Mouse (Mus musculus) cerebellum, postnatal 25 days (tissue): Measurements from ENCODE around the gene Ttll11.

Source experiments
- DNase-seq, 2 experiments: peaks; one replicate each; pipeline ENCODE4 v3.0.0; 2021; ENCODE audit warnings: mixed read lengths in 2 of 2

Ttll11 gene

GRCm38 (mm10) chr2:35979644-35980021 is at the start of gene Ttll11:
Gene Ttll11, minus strand, starts transcription at chr2:35979913.
- DNase-seq, result peak; percentile 98 to 99

DNA sequence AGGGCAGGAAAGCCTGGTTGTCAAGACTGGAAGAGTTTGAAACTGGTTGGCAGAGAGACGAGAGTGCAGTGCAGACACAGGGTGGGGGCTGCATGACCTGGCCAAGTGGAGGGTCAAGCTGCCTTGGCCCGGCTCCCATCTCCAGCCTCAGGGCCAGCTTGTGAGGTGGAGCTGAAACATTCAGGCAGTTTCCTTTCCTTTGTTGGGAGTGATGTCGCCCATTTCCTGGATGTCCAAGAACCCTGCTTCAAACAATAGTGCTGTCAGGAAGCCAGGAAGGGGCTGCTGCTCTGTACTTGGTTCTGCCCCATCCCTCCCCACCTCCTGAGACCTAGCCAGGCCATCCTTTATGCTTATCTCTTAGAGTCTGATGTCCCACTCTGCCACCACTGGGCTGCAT is 43.6 kb upstream of the Ttll11 start:
- no peak for DNase-seq

GRCm38 (mm10) chr2:36021385-36022159 is 41.9 kb upstream of the Ttll11 start:
- peak; percentile 71 to 87 for DNase-seq

DNA sequence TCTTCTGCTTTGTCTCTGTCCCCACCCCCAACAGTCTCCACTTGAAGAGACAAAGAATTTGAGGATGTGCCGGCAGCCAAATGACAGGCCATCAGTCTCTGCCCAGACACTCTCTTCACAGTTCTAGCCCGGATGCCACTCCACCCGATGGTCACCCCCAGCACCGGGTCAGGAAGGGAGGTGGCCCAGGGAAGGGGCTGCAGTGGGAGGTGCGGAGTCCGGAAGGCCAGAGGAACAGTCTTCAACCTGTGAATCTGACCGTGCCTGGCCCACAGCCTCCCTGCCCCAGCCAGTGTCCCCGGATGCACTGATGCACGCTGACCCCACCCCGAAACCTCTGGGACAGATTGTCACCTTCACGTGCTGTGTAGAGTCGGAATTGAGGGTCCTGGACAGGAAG is 33.3 kb upstream of the Ttll11 start:
- DNase-seq, result no peak

DNA sequence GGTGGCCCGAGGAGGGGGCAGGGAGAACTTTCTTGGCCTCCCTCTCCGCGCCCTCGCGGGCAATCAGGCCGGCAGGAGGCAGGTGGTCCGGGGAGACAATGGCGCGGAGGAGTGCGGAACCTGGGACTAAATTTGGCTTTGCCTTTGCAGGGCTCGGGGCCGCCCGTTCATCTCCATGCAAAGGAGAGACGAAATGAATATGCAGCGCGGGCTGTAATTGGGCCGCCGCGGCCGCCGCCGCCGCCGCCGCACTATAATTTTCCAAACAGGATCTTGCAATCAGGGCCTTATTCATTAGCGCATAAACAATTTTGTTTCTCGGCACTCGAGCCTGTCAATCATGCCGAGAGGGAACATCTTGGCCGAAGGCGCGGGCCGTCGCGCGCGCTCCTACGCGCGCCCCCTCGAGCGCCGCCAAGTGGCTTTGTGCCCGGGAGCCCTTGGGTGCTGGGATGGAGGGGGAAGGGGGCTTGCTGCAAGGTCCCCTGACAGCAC is 31.7 kb upstream of the Ttll11 start:
- DNase-seq, result peak; percentile 32 to 42

GRCm38 (mm10) chr2:36010579-36010978 is 30.9 kb upstream of the Ttll11 start:
- DNase-seq, result no peak

GRCm38 (mm10) chr2:36009386-36009785 is 29.7 kb upstream of the Ttll11 start:
- peak; percentile 72 to 83 for DNase-seq

- DNase-seq, result peak; percentile 38 to 68
These were observed 28.4 kb upstream of the Ttll11 start for GRCm38 (mm10) chr2:36008071-36008470.

DNA sequence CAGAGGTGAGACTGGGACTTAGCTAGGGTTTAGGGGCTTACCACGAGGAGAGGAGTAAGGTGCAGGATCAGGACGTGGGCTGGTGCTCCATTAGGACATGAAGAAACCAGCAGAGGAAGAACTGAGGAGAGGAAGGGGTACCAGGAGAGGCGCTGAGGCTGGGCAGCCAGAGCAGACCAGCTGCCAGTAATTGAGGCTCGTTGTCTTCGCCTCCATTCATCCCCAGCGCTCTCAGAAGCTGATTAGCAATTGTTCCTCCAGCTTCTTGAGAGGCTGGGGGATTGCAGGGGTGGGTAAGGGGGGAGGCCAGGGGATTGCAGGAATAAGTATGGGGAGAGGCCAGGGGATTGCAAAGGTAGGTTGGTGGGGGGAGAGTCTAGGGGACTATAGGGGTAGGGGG is 22.5 kb upstream of the Ttll11 start:
- no peak for DNase-seq

GRCm38 (mm10) chr2:36000390-36000789 is 20.7 kb upstream of the Ttll11 start:
- no peak for DNase-seq

DNA sequence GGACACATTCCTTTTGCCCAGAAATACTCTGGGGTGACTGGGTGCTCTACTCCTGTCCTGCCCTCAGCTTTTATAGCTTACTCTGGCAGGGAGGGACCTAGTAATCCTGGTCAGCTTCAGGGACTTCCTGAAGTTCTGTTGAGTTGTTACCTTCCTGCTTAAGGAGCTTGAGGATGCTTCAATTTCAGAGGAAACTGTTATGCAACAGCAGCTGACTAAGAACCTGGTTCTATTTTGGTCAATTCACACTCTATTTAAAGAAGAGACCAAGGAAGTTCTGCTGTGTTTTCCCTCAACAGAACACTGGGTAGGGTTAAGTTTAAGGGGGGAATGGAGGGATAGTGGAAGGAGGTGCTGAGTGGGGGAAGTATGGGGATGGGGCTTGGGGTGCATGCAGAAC is 19.5 kb upstream of the Ttll11 start:
- DNase-seq, result no peak

GRCm38 (mm10) chr2:35998416-35998815 is 18.7 kb upstream of the Ttll11 start:
- no peak for DNase-seq

GRCm38 (mm10) chr2:35996753-35997152 is 17.0 kb upstream of the Ttll11 start:
- no peak for DNase-seq

DNA sequence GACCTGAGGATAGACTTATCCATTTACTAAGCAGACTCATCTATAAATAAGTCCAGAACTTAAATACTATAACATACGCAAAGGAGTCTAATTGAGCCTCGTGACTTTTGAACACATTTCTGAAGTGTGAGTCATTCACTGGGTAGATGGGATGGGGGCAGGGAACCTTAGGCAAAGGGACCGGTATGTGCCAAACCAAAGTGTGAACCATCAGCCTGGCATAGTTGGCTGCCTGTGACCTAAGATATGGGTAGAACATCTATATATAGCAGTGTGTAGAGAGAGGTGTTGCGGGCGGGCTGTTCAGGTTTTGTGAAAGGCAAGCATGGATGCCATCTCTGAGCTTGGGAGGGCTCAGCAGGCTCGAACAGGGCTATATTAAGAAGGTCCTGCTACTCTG is 14.6 kb upstream of the Ttll11 start:
- no peak for DNase-seq

- no peak for DNase-seq
These were observed 13.8 kb upstream of the Ttll11 start for GRCm38 (mm10) chr2:35993481-35993880.

- no peak for DNase-seq
These were observed 12.5 kb upstream of the Ttll11 start for GRCm38 (mm10) chr2:35992259-35992658.

DNA sequence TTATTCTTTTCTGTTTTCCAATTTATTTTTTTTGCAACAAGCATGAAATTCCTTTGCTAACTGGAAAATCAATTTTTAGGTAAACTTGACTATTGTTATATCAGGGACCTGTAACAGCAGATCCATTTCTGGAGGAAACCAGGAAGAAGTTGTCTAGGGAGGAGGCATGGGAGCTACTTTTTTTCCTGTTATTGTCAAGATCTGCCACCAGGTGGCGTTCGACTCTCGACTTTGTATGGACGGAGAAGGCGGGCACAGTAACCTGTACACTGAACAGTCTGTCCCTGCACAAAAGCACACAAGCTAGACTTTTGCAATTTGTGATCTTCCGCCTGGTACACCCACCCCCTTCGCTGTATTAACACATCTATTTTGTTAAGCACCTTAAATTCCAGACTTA is 4.2 kb upstream of the Ttll11 start:
- peak; percentile 63 to 78 for DNase-seq

DNA sequence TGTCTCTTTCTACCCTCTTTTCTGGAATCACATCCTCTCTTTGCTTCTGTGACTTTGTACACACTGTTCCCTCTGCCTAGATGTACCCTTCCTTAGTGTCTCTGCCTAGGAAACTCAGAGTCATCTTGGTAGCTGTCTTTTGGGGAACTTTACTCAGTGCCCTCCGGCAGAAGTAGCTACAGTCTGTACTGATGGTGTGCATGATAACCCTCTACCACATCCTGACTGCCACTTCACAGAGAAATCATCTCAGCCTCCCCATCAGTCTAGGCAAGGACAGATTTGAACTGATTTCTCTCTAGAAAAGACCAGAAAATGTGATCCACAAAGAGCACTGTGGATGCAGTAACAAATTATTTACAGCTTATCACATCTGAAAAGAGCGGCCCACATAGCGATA is 2.2 kb upstream of the Ttll11 start:
- DNase-seq, result no peak

DNA sequence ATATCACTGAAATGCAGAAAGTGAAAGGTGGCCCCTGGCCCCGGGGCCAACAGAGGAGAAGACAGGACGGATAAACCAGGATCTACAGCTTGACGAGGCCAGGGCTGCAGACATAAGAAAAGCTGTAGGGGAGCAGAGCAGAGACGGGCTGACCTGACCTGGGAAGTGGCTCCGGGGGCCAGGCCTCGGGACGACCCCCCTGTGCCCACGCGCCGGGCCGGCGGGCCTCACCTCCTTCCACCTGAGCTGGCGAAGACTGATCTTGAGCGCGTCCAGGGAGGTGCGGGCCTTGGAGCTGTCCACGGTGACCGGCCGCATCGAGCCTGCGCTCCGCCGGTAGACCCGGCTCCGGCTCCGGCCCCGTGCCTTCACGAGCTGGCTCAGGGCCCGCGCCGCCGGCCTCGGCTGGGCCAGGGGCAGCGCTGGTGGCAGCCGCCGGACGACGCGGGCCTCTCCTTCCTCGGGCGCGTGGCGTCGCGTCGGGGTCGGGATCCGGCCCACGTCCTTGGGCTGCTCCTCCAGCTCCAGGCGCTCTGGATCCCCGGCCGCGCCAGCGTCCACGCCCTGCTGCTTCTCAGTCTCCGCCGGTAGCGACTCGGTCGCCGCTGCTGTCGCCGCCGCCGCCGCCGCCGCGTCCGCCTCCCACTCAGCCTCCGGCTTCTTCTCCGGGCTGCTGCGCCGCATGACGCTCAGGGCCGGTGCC is 621 bp downstream of the Ttll11 start:
- DNase-seq, result peak in 1 of 2 experiments; percentile 78

DNA sequence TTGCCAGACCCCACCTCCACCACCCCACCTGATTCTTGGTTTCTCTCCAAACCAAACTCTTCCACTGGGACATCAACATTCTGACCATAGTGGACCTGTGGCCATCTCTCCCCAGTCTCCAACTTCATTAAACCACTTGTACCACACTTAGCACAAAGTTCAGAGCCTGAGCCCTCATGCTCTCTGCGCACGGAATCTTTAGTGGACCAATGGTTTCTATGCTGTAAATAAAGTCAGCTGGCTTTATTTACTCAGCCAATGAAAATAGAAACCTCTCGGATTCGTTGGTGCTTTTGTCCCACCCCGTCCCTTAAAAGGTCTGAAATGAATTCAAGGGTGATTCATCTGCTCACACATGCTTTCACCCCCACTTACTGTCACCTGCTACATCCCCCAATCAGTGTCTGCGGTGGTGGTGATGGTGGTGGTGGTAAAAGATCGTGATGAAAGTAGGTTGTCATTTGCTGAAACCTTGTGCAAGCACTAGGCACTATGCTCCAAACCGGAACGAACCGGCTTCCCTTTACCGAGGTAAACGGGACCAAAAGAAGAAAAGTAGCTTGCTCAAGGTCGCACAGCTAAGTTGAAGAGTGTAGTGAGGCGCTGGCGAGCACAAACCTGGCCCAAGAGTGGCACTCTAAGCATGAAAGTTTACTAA is 1.3 kb downstream of the Ttll11 start:
- no peak for DNase-seq

- no peak for DNase-seq
These were observed 2.0 kb downstream of the Ttll11 start for GRCm38 (mm10) chr2:35977749-35978148.

DNA sequence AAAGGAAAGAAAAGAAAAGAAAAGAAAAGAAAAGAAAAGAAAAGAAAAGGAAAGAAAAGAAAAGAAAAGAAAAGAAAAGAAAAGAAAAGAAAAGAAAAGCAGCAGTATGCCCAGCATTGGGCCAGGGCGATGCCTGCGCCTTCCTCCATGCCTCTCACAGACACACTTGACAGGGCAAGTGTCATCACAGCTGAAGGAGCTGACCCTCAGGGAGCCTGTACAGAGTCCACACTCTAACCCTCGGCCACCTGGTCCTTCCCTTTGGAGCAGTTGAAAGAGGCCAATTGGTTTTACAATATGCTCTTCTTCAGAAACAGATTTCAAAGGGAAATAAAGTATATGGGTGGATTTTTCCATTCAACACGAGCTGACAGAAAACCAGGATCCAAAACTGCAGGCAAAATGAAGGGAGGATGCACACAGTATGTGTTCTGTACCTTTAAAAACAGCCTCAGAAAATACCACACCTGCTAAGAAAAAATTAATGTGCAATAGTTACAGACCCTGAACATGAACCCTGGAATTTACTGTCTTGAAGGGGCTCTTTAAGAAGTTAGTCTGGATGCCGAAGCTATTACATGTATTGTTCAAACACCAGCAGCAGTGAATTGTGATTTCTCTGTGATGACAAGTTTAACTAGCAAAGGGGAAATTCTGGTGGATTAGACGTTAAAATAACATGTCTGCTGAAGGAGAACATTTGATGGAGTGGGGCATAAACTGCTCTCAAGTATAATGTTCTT is 7.3 kb downstream of the Ttll11 start:
- DNase-seq, result no peak
